In the genomic region with DNA sequence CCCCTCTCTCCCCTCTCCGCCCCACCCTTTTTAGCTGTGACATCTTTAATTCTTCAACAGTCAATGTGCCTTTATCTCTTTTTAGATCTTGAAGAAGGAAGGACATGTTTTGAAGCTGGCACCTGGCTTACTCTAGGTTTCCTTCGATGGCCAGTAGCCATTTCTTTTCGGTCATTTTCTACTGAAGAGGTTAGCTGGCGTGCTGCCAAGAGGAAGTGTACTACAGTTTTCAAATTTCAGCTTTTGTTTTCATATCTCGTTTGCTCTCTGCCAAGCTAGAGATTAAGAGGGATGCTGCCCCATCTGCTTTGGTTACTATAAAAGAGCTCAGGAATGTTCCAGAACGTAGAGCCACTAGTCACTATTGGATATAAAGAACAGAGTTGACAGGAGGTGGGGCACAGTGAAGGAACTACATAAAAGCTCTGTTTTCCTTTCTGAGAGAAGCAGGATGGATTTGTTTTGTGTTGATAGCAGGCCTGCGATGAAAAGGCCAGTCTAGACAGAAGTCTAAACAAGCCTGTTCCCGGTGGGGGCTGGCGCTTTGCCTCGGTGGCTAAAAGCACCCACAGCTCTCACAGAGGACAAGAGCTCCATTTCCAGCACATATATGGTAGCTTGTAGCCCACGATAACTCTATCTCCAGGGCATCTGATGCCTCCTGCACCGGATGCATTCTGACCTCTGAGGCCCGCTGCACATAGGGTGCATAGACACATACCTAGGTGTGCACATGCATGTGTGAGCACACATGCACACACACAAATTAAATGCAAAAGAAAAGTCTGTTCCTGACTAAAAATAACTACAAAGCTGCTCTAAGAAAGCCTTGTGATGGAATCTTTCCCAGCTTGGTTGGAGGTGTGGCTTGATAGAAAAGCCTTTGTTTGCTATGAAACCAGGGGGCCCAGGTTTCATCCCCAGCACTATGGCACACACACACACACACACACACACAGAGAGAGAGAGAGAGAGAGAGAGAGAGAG, we compare ENCODE assay signal across 8 mouse cellular contexts. TPM values are rescaled to one million over a fixed set of nuclear protein-coding genes. Genes with fewer than 3 reads are reported as not detected.
DNase-seq lines count a peak whose midpoint lies in the region; ATAC-seq lines count a peak whose summit lies in the region.

No protein-coding gene starts in this region.

- no peaks in the 10 kb centered on the region for H3K36me3 ChIP-seq in heart, embryonic 15.5 days

- H3K27me3 ChIP-seq in heart, embryonic 15.5 days, result no peaks in the 10 kb centered on the region

- H3K4me3 ChIP-seq in heart, embryonic 15.5 days, result peak overlapping the region; percentile 6; the same call in 1 of the 2 replicates

- WGBS in heart, embryonic 15.5 days, result 16% methylated on average over 13 of the region's 13 CpGs

- peak overlapping the region; percentile 9; the same call in 1 of the 2 replicates for H3K9ac ChIP-seq in heart, embryonic 15.5 days

- DNase-seq in adrenal gland, postnatal 10 days, result peak; percentile 56
- no peak for DNase-seq in adrenal gland, postnatal 4 days (ENCODE audit: low spot score in 2 of 2)
- peak; percentile 78 for DNase-seq in urinary bladder, postnatal 14 days (ENCODE audit: low spot score)
- DNase-seq in urinary bladder, postnatal 10 days (ENCODE audit: low spot score), result no peak
- DNase-seq in kidney, postnatal 14 days, result peak; percentile 79
- peak; percentile 86 for DNase-seq in lung, postnatal 36 days
- peak; percentile 67 for DNase-seq in right cerebral cortex, postnatal 4 days

- peak; percentile 64 for ATAC-seq in heart, embryonic 15.5 days (replicated peaks; ENCODE audit: insufficient number of reproducible peaks, insufficient read depth, low FRiP score, low read depth)

- H3K27ac ChIP-seq in heart, embryonic 15.5 days, result peak overlapping the region; percentile 97

- no peaks in the 10 kb centered on the region for H3K9me3 ChIP-seq in heart, embryonic 15.5 days (replicated peaks)

- H3K4me2 ChIP-seq in heart, embryonic 15.5 days, result peak overlapping the region; percentile 46

- peaks cover 47% of the 10 kb centered on the region for H3K4me1 ChIP-seq in heart, embryonic 15.5 days (replicated peaks)

RNA-seq across cellular contexts. Expression of gene Chd2, which starts 42.7 kb away (rescaled TPM):
- total RNA-seq in adrenal gland, postnatal 10 days (2021), result 10 to 100 TPM; 42.8 to 62.0 TPM
- 10 to 100 TPM; 63.5 to 69.1 TPM for total RNA-seq in adrenal gland, postnatal 4 days (2021)
- polyA plus RNA-seq in heart, embryonic 15.5 days (2015; fragmentation: Nextera tagmentation; extraction: Ambion mirVana), result 41.2 and 42.9 TPM in 2 replicates

Comparison
In these comparisons a context has a peak if more than half of its experiments do, and no peak if none do; other contexts are left out.
1. DNase-seq: peak in adrenal gland, postnatal 10 days (single experiment), urinary bladder, postnatal 14 days (single experiment), kidney, postnatal 14 days (single experiment), lung, postnatal 36 days (single experiment) and right cerebral cortex, postnatal 4 days (single experiment); none in adrenal gland, postnatal 4 days (0 of 2) and urinary bladder, postnatal 10 days (single experiment).